Mouse (Mus musculus) kidney, postnatal 14 days (tissue): ENCODE measurements around the gene Als2cl.

Experiments used
- DNase-seq: peaks from one replicate; pipeline ENCODE4 v3.0.0; 2022; ENCODE audit warnings: mixed read lengths

Als2cl gene

GRCm38 (mm10) chr9:110879191-110879920, at the start of gene Als2cl:
TSS of gene Als2cl (plus strand) at chr9:110879870.
- peak; percentile 74 for DNase-seq

GRCm38 (mm10) chr9:110833021-110833420, 46.6 kb upstream of the Als2cl start:
- DNase-seq: no peak

GRCm38 (mm10) chr9:110834411-110834810, 45.3 kb upstream of the Als2cl start, which contains the start of gene Prss45:
TSS of gene Prss45 (plus strand) at chr9:110834588.
- no peak for DNase-seq

GRCm38 (mm10) chr9:110834961-110835360, 44.7 kb upstream of the Als2cl start:
- no peak for DNase-seq

GRCm38 (mm10) chr9:110836112-110836511, 43.6 kb upstream of the Als2cl start:
- no peak for DNase-seq

GRCm38 (mm10) chr9:110840905-110841304, 38.8 kb upstream of the Als2cl start:
- DNase-seq: no peak

GRCm38 (mm10) chr9:110841438-110841837, 38.2 kb upstream of the Als2cl start:
- peak; percentile 47 for DNase-seq

GRCm38 (mm10) chr9:110844206-110844605, 35.5 kb upstream of the Als2cl start, which contains the start of gene Prss46:
TSS of gene Prss46 (plus strand) at chr9:110844506.
- DNase-seq: no peak

- no peak for DNase-seq
These were observed 30.5 kb upstream of the Als2cl start for GRCm38 (mm10) chr9:110849162-110849561.

- no peak for DNase-seq
These were observed 23.8 kb upstream of the Als2cl start for GRCm38 (mm10) chr9:110855903-110856302.

- DNase-seq: peak; percentile 53
These were observed 22.8 kb upstream of the Als2cl start for GRCm38 (mm10) chr9:110856920-110857319.

GRCm38 (mm10) chr9:110857781-110858472, 21.7 kb upstream of the Als2cl start, which contains the start of gene Prss50:
TSS of gene Prss50 (plus strand) at chr9:110857967.
- DNase-seq: no peak

- DNase-seq: no peak
These were observed 21.1 kb upstream of the Als2cl start for GRCm38 (mm10) chr9:110858523-110858922.

GRCm38 (mm10) chr9:110858967-110859596, 20.6 kb upstream of the Als2cl start:
- DNase-seq: no peak

GRCm38 (mm10) chr9:110871030-110871429, 8.6 kb upstream of the Als2cl start:
- peak; percentile 64 for DNase-seq

- DNase-seq: peak; percentile 84
These were observed 5.7 kb upstream of the Als2cl start for GRCm38 (mm10) chr9:110873681-110874659.

- no peak for DNase-seq
These were observed 4.9 kb upstream of the Als2cl start for GRCm38 (mm10) chr9:110874660-110875191.

- DNase-seq: peak; percentile 56
These were observed 4.4 kb upstream of the Als2cl start for GRCm38 (mm10) chr9:110875288-110875695.

- no peak for DNase-seq
These were observed 2.3 kb upstream of the Als2cl start for GRCm38 (mm10) chr9:110877353-110877752.

GRCm38 (mm10) chr9:110877888-110878287, 1.8 kb upstream of the Als2cl start:
- DNase-seq: peak; percentile 72

- DNase-seq: peak; percentile 93
These were observed 410 bp downstream of the Als2cl start, which contains the start of gene Tmie for GRCm38 (mm10) chr9:110879998-110880561. TSS of gene Tmie (minus strand) at chr9:110880113.
